Mouse (Mus musculus): Measurements from ENCODE around the gene Serpinf1.
"Not testable (repeated sequence)": the region's sequence is repeated elsewhere in the genome, so short reads cannot be mapped to it uniquely, and the experiment has no call there.

Gene Serpinf1

DNA sequence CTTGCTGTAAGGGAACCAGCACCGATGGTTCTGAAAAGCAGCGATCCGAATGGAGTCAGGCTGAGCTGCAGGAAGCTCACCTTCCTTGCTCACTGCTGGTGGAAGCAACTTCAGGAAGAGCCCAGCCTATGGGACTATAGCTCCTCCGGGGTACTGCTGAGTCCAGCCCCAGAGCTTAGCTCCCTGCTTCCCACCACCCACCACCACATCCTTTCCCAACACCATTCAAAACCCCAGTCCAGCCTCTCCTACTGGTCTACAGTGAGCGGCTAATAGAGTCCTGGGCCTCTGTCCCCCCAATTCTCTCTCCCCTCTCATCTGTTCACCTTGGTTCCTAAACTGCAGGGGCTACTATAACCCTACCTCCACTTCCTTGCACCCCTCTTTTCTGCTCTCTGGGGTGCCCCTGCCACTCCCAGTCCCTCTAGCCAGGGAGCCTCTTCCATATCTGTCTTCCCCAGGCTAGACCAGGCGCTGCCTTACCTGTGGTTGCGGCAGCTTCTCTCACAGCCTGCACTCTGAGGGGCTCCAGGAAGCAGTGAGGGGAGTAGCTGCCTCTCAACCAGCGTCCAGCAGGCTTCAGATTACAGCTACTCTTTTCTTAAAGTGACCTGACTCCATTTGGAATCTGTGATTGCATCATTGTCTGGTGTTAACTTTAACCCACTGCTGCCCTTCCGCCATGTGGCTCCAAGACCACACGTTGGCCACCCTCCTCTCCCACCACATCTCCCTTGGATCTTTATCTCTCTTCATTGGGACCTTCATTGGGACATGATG lies at the start of gene Serpinf1:
Gene Serpinf1, minus strand, starts transcription at position 689 of the 780 bp plus-strand sequence.
- DNase-seq (ENCODE audit: low spot score): peak; percentile 26

DNA sequence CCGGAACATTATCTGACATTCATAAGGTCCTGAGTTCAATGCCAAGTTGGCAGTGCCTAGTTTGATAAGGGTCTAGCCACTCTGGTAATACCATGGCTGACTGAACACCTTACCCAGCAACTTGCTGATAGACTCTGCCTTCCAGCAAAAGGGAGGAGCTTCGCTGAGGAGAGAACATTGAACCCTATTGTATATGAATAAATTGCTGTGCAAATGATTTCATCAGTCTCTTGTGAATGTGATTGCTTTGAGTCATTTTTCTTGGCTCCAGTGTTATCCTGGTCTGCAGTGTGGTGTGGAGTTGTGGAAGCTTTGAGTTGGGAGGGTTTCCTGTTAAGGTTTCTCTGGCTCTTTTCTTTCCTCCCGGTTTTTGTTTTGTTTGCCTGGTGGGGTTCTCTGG lies 48.2 kb upstream of the Serpinf1 start:
- DNase-seq (ENCODE audit: low spot score): no peak

DNA sequence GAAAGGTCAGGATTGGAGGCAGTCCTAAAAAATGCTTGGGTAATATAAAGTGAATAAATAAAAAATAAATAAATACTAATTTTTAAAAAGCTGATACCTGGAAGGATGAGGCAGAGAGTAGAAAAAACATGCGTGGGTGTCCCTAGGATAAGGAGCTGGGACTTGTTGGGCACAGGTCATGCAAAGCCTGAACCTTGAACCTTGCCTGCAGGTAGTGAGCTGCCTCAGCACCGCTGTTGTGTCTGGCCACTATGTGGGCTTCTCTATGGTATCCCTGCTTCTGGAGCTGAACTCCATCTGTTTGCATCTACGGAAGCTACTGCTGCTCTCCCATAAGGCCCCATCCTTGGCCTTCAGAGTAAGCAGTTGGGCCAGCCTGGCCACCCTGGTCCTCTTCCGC lies 46.8 kb upstream of the Serpinf1 start:
- DNase-seq (ENCODE audit: low spot score): no peak

GRCm38 (mm10) chr11:75468410-75468809 lies 45.9 kb upstream of the Serpinf1 start:
- DNase-seq (ENCODE audit: low spot score): no peak

GRCm38 (mm10) chr11:75467512-75468215 lies 45.2 kb upstream of the Serpinf1 start:
- no peak for DNase-seq (ENCODE audit: low spot score)

GRCm38 (mm10) chr11:75466731-75467505 lies 44.4 kb upstream of the Serpinf1 start:
- DNase-seq (ENCODE audit: low spot score): no peak

DNA sequence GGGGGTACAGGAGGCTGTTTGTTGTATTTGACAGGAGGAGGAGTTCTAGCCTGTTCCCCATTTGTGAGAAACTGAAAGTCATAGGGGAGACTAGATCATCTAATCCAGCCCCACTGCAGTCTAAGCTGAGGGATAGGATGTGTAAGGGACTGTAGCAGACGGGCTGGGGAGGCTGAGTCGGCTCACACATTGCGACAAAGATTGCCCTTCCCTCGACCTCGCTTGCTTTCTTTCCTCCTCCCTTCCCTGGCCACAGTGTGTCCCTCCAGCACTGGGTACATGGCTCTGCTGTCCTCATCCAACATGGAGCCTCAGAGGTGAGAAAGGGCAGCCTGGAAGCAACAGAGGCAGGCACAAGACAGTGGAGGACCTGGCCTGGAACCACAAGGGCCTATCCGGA lies 42.5 kb upstream of the Serpinf1 start:
- no peak for DNase-seq (ENCODE audit: low spot score)

DNA sequence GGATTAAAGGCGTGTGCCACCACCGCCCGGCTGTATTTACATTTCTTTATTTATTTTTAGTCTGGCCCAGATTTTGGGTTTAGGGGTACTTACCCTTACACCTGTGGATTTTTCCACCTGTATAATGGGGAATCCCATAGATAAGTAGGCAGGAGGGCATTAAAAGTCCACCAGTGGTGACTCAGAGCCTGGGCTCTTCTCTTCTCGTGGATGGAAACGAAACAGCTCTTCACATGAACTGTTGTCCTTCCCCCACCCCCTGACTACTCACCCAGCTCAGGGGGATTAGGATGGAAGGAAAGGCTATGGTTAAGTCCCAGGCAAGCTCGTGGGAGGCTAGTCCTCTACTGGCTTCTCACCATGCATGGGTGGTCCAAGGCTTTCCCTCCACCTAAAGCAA lies 41.9 kb upstream of the Serpinf1 start:
- DNase-seq (ENCODE audit: low spot score): no peak

DNA sequence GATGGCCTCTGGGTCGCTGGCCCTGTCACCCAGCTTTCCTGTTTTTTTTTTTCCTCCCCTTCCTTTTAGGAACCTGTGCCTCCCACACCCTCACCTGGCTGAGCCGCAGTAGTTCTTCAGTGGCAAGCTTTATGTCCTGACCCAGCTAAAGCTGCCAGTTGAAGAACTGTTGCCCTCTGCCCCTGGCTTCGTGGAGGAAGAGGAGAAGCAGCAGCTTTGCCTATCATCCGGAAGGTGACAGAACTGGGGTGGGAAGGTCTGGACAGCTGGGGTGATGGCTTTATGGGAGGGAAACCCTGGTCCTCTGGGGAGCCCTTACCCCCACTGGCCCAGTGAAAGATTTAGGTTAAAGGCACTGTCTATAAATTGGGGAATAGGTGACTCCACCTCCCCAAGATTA lies 41.1 kb upstream of the Serpinf1 start:
- DNase-seq (ENCODE audit: low spot score): no peak

- DNase-seq (ENCODE audit: low spot score): peak; percentile 69
Observed at GRCm38 (mm10) chr11:75462865-75463336, 40.4 kb upstream of the Serpinf1 start.

DNA sequence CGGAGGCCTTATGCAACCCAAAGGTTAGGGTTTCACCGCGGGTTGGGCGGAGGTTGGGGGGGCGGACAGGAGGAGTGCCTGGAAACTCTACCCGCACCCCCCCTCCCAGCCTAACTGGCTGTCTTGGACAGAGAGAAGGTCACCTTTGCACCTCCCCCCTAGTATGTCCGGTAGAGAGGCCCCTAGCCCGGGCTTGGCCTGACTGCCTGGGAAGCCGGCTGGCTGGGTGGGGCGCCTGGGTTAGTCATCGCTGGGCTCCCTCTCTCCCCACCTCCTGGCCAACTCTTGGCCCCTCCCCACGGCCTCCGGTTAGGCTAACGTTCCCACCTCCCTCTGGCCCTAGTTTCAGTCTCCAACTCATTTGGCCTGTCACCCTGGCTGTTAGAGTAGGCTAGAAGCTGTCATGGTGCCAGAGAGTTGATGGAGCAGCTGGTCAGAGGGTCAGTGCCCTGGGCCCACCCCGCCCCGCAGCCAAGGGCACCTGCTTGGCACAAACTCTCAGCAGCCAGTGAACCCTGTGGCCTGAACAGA lies 39.8 kb upstream of the Serpinf1 start:
- peak; percentile 46 for DNase-seq (ENCODE audit: low spot score)

DNA sequence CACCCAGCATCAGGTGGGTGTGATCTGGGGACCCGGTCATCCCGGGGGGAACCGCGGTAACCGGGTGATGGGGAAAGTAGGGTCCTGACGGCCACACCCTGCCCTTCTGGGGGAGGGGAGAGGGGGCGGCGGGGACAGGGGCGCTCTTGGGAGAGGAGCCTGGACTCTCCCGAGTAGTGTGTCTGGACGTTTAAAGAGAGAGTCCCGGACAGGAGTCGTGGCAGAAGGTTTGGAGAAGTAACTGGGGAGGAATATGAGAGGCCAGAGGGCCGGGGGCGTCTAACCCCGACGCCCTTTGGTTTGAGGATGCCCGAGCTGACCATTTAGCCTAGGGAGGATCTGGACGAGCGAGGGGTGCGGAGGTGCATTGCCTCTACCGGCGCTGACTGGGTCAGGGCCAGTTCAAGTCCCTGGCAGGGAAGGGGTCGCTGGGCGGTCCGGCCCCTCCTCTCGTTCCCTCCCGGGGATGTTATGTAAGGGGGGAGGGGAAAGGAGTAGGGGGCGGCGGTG lies 39.3 kb upstream of the Serpinf1 start:
- peak; percentile 35 for DNase-seq (ENCODE audit: low spot score)

DNA sequence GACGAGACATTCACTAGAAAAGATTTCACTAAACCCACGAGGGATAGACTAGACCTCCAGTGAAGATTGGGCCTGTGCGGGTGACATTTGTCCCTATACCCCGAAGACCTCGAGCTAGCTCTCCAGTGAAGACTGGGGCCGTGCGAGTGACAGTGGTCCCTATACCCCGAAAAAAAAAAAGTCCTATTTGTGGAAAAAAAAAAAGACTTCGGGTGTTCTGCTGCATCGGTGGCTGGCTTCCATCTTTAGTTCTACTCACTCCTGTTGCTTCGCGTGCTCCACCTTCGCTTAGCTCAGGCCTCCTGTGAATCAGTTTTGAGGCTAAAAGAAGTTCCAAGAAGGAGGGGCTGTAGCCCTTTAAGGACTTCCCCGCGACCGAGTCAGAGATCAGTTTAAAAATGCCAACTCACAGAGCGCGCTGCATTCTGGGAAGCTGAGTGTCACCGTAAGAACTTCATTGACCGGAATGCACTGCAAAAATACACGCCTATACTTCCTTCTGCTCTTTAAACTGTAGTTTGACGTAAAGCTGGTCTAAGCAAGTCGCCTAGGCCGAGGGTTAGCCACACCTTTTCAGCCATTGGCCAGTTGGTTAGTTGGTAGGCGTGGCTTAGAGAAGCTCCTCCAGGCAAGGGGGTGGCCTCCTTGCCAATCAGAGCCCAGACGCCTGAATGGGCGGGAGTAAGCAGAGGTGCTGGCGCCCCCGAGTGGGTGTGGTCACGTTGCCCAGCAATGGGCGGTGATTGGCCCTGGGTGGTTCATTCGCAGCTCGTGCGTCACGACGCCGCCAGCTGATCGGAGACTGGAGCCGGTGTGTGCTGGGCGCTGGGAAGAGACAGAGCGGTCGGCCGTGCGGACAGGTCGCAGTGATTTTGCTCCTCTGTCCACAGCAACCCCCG lies 38.6 kb upstream of the Serpinf1 start, which contains the start of gene Tlcd2:
Gene Tlcd2, plus strand, starts transcription at position 872 of the 899 bp plus-strand sequence.
- DNase-seq (ENCODE audit: low spot score): peak; percentile 95

- DNase-seq (ENCODE audit: low spot score): peak; percentile 76
Observed at GRCm38 (mm10) chr11:75460103-75460843, 37.8 kb upstream of the Serpinf1 start.

DNA sequence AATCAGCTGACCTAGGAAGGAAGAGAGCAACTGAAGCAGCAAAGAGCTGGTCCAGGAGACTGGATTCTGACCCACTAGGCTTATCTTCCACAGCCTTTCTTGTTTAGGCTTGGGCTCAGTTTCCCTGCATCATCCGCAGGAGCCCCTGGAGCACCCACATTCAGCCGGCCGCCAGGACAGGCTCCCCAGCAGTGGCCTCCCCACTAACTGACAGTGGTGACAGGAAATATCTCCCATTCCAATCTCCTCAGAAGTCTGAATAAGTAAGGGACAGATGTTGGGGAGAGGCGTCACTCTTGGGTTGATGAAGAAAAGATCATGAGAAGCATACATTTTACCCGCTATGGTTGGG lies 37.2 kb upstream of the Serpinf1 start:
- DNase-seq (ENCODE audit: low spot score): no peak

DNA sequence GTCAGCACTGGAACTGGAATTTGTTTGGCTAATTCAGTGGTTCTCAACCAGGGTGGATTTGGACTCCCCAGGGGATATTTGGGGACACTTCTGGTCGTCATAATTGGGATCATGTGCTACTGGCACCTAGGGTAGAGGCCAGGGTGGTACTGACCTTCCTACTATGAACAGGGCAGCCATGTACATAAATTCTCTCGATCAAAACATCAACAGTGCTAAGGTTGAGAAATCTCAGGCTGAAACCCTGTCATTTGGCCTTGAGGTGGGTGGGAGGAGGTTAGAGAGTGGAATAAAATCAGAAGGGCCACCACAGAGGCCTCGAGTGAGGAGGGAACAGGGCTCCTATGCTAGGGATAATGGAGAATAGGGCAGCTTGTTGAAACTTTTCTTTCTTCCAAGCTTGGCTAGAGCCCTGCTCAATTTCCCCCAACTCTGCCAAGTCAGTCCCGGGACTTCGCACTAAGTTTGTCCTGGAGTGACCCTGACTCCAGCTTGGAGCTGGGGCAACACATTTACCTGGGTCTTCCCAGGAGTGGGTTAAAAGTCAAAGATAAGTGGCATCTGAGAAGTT lies 36.7 kb upstream of the Serpinf1 start:
- no peak for DNase-seq (ENCODE audit: low spot score)

GRCm38 (mm10) chr11:75458628-75459041 lies 36.1 kb upstream of the Serpinf1 start:
- DNase-seq (ENCODE audit: low spot score): no peak

- DNase-seq (ENCODE audit: low spot score): no peak
Observed at GRCm38 (mm10) chr11:75458169-75458568, 35.7 kb upstream of the Serpinf1 start.

DNA sequence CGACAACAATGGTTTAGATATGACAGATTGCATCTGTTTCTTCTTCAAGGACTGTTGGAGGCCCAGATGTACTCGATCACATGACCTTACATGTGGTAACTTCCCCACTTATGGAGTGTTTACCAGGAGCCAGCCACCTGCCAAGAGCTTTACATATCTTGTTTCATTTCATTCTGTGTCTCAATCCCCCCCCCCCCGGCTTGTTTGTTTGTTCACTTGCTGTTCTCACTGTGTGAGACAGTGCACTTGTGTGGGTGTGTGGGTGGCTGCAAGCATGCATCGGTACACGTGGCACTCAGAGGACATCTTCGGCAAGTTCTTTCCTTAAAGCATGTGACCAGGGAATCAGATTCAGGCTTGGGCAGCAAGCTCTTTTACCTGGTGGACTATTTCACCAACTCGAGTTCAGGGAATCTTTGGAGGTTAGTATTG lies 34.0 kb upstream of the Serpinf1 start:
- no peak for DNase-seq (ENCODE audit: low spot score)

GRCm38 (mm10) chr11:75455971-75456370 lies 33.5 kb upstream of the Serpinf1 start:
- DNase-seq (ENCODE audit: low spot score): not testable (repeated sequence)

Measured in ovary, postnatal 14 days (tissue).